15 mouse cellular contexts compared by ENCODE assay signal in genomic region chr16:91462644-91463043, GRCm38 (mm10). TPM values are rescaled to one million over a fixed set of nuclear protein-coding genes. Genes with fewer than 3 reads are reported as not detected.
A peak's percentile ranks its signal among the peaks of the same experiment; 100 is the strongest.
DNase-seq lines count a peak whose midpoint lies in the region; ATAC-seq lines count a peak whose summit lies in the region.
"Had no signal": no experiment of that assay in that cellular context is flagged by ENCODE, and none has a peak within 500 bp of the region (broad histone marks: within the 10 kb centered on the region; RNA-seq: fewer than 3 reads in every experiment).

No protein-coding gene starts in this region.

- peaks cover 26% of the 10 kb centered on the region for H3K79me2 ChIP-seq in macrophage (ENCODE audit: inconsistent target)

- no peak overlapping the region for H3K4me3 ChIP-seq in lung, embryonic 15.5 days
- H3K4me3 ChIP-seq in heart, embryonic 13.5 days: no peak overlapping the region
- no peak overlapping the region for H3K4me3 ChIP-seq in macrophage (ENCODE audit: inconsistent target)
- H3K4me3 ChIP-seq in neural tube, embryonic 15.5 days (replicated peaks): no peak overlapping the region
- H3K4me3 ChIP-seq: embryonic facial prominence, embryonic 13.5 days; left cerebral cortex, adult 2 months; neural tube, embryonic 13.5 days had no signal

- WGBS in lung, embryonic 15.5 days: 71% methylated on average over 3 of the region's 3 CpGs
- 53% methylated on average over 3 of the region's 3 CpGs for WGBS in heart, embryonic 13.5 days
- 82% methylated on average over 3 of the region's 3 CpGs for WGBS in macrophage (ENCODE audit: missing documents)
- WGBS in neural tube, embryonic 15.5 days: 74% methylated on average over 3 of the region's 3 CpGs

- no peaks in the 10 kb centered on the region for H3K27me3 ChIP-seq in lung, embryonic 15.5 days
- no peaks in the 10 kb centered on the region for H3K27me3 ChIP-seq in heart, embryonic 13.5 days (replicated peaks)
- no peaks in the 10 kb centered on the region for H3K27me3 ChIP-seq in neural tube, embryonic 15.5 days (replicated peaks)
- H3K27me3 ChIP-seq: embryonic facial prominence, embryonic 13.5 days; neural tube, embryonic 13.5 days had no signal

- no peak for DNase-seq in lung, postnatal 36 days
- DNase-seq in kidney, adult 8-10 months: peak; percentile 76 to 86
- DNase-seq: right cerebral cortex, postnatal 25 days had no signal

- H3K4me1 ChIP-seq in lung, embryonic 15.5 days: peaks cover 16% of the 10 kb centered on the region
- peaks cover 38% of the 10 kb centered on the region for H3K4me1 ChIP-seq in heart, embryonic 13.5 days
- H3K4me1 ChIP-seq in neural tube, embryonic 15.5 days: peaks cover 32% of the 10 kb centered on the region

- H3K9me3 ChIP-seq in lung, embryonic 15.5 days: no peaks in the 10 kb centered on the region
- H3K9me3 ChIP-seq in heart, embryonic 13.5 days: no peaks in the 10 kb centered on the region
- no peaks in the 10 kb centered on the region for H3K9me3 ChIP-seq in neural tube, embryonic 15.5 days (replicated peaks)
- H3K9me3 ChIP-seq: embryonic facial prominence, embryonic 13.5 days; neural tube, embryonic 13.5 days had no signal

- H3K27ac ChIP-seq in lung, embryonic 15.5 days: 0 out of 2 replicates have a peak overlapping the region, but pooled peaks have one; percentile 8
- peak overlapping the region; percentile 30; the same call in 1 of the 2 replicates for H3K27ac ChIP-seq in heart, embryonic 13.5 days (replicated peaks)
- peak overlapping the region; percentile 96 for H3K27ac ChIP-seq in macrophage
- no peak overlapping the region for H3K27ac ChIP-seq in neural tube, embryonic 15.5 days (replicated peaks)
- H3K27ac ChIP-seq: embryonic facial prominence, embryonic 13.5 days; left cerebral cortex, adult 2 months; neural tube, embryonic 13.5 days had no signal

- no peak for ATAC-seq in lung, embryonic 15.5 days (ENCODE audit: borderline replicate concordance, extremely low read depth, low FRiP score, low TSS enrichment)
- no peak for ATAC-seq in heart, embryonic 13.5 days (ENCODE audit: extremely low read depth, insufficient number of reproducible peaks, low FRiP score, low TSS enrichment)
- no peak for ATAC-seq in neural tube, embryonic 15.5 days (ENCODE audit: low FRiP score)
- no peak for ATAC-seq in megakaryocyte-erythroid progenitor cell, adult 5-6 weeks (replicated peaks; ENCODE audit: low FRiP score, low TSS enrichment, poor library complexity, severe bottlenecking)
- ATAC-seq: activated CD4-positive, CD25-positive, alpha-beta regulatory T cell, adult 4 months; forebrain, embryonic 16.5 days; intestine, postnatal 0 days had no signal

- H3K9ac ChIP-seq in lung, embryonic 15.5 days: no peak overlapping the region
- H3K9ac ChIP-seq in heart, embryonic 13.5 days: no peak overlapping the region
- H3K9ac ChIP-seq in neural tube, embryonic 15.5 days (replicated peaks): no peak overlapping the region
- H3K9ac ChIP-seq: embryonic facial prominence, embryonic 13.5 days; neural tube, embryonic 13.5 days had no signal

- H3K4me2 ChIP-seq in lung, embryonic 15.5 days: no peak overlapping the region
- no peak overlapping the region for H3K4me2 ChIP-seq in heart, embryonic 13.5 days
- H3K4me2 ChIP-seq in neural tube, embryonic 15.5 days: no peak overlapping the region
- H3K4me2 ChIP-seq: embryonic facial prominence, embryonic 13.5 days; midbrain, embryonic 11.5 days; neural tube, embryonic 13.5 days had no signal

- no peaks in the 10 kb centered on the region for H3K36me3 ChIP-seq in lung, embryonic 15.5 days
- H3K36me3 ChIP-seq in heart, embryonic 13.5 days: no peaks in the 10 kb centered on the region
- no peaks in the 10 kb centered on the region for H3K36me3 ChIP-seq in macrophage (ENCODE audit: inconsistent target)
- H3K36me3 ChIP-seq in neural tube, embryonic 15.5 days: no peaks in the 10 kb centered on the region
- H3K36me3 ChIP-seq: embryonic facial prominence, embryonic 13.5 days; neural tube, embryonic 13.5 days had no signal

RNA-seq across cellular contexts. Expression of gene Ifnar1, which starts 22.4 kb away (rescaled TPM):
- 61.5 and 68.0 TPM in 2 replicates for polyA plus RNA-seq in lung, embryonic 15.5 days (2015; fragmentation: Nextera tagmentation; extraction: Ambion mirVana)
- 33.1 and 37.9 TPM in 2 replicates for polyA plus RNA-seq in heart, embryonic 13.5 days (2015; fragmentation: Nextera tagmentation; extraction: Ambion mirVana)
- total RNA-seq in macrophage (2018; cell fraction: chromatin; rRNA removed): 100 to 1,000 TPM; 157 to 461 (median 270) TPM
- total RNA-seq in macrophage (2018; cell fraction: cytosol; rRNA removed): 100 to 1,000 TPM in 4 of 26 experiments, 10 to 100 TPM in 22; 61.9 to 145 (median 84.6) TPM
- total RNA-seq in macrophage (2018; cell fraction: nucleus; rRNA removed): 100 to 1,000 TPM; 208 to 496 (median 273) TPM
- polyA plus RNA-seq in macrophage (2018): 64.7 to 104 TPM (median 89.0 TPM) in 3 replicates
- 45.3 and 46.8 TPM in 2 replicates for polyA plus RNA-seq in neural tube, embryonic 15.5 days (2015; fragmentation: Nextera tagmentation; extraction: Ambion mirVana)
- total RNA-seq in megakaryocyte-erythroid progenitor cell, adult 5-6 weeks (2014; fragmentation: Nextera tagmentation): 16.3 and 19.6 TPM in 2 replicates
- total RNA-seq in megakaryocyte-erythroid progenitor cell, adult 5-6 weeks (2017): 22.2 and 22.7 TPM in 2 replicates

RNA-seq across cellular contexts. Expression of gene Il10rb, which starts 56.7 kb away (rescaled TPM):
- 45.0 and 49.5 TPM in 2 replicates for polyA plus RNA-seq in lung, embryonic 15.5 days (2015; fragmentation: Nextera tagmentation; extraction: Ambion mirVana)
- polyA plus RNA-seq in heart, embryonic 13.5 days (2015; fragmentation: Nextera tagmentation; extraction: Ambion mirVana): 44.8 and 48.9 TPM in 2 replicates
- total RNA-seq in macrophage (2018; cell fraction: chromatin; rRNA removed): 100 to 1,000 TPM; 195 to 513 (median 266) TPM
- 100 to 1,000 TPM; 302 to 435 (median 372) TPM for total RNA-seq in macrophage (2018; cell fraction: cytosol; rRNA removed)
- 100 to 1,000 TPM; 321 to 683 (median 404) TPM for total RNA-seq in macrophage (2018; cell fraction: nucleus; rRNA removed)
- 357 to 533 TPM (median 380 TPM) in 3 replicates for polyA plus RNA-seq in macrophage (2018)
- 14.4 and 26.5 TPM in 2 replicates for polyA plus RNA-seq in neural tube, embryonic 15.5 days (2015; fragmentation: Nextera tagmentation; extraction: Ambion mirVana)
- 17.3 and 20.6 TPM in 2 replicates for total RNA-seq in megakaryocyte-erythroid progenitor cell, adult 5-6 weeks (2014; fragmentation: Nextera tagmentation)
- 23.1 and 29.0 TPM in 2 replicates for total RNA-seq in megakaryocyte-erythroid progenitor cell, adult 5-6 weeks (2017)
